In the genomic region with DNA sequence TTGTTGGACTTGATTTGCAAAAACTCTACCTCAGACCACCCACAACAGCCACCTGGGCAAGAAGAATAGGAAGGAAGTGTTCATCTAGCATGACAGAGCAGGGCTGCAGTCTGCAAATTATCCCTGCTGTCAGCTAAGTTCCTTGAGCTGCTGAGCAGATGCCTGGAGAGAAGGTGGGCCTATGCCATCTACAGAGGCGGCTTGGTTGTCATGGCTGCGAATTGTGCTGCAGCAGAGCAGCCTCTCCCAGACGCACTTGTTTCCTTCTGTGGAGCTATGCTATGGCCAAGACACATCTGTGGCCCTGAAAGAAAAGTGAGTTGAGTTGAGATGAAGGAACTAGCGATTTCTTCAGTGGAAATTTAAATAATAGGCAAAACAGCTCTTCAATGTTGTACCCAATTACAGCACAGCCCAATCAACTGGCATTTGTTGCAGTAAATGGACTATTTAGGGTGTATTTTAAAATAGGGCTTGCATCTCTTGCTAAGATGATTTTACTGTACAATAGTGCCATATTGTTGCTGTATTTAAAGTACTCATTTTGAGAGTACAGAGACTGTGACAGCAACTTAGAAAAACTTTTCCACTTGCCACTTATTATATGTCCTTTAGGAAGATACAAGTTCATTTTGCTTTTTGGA, we compare ENCODE assay signal across 19 mouse cellular contexts.
A peak's percentile ranks its signal among the peaks of the same experiment; 100 is the strongest.
DNase-seq lines count a peak whose midpoint lies in the region; ATAC-seq and TF ChIP-seq lines count a peak whose summit lies in the region.
"Had no signal": no experiment of that assay in that cellular context is flagged by ENCODE, and none has a peak within 500 bp of the region (broad histone marks: within the 10 kb centered on the region; RNA-seq: fewer than 3 reads in every experiment).

No protein-coding gene starts in this region.

- H3K9ac ChIP-seq in forebrain, embryonic 14.5 days (ENCODE audit: low read length) = no peak overlapping the region
- H3K9ac ChIP-seq in forebrain, embryonic 13.5 days = no peak overlapping the region
- H3K9ac ChIP-seq in heart, adult 2 months (ENCODE audit: low read depth, low read length) = no peak overlapping the region
- H3K9ac ChIP-seq in liver, embryonic 12.5 days = no peak overlapping the region
- H3K9ac ChIP-seq: hindbrain, embryonic 12.5 days; liver, embryonic 13.5 days; midbrain, embryonic 12.5 days; neural tube, embryonic 12.5 days had no signal

- peak; percentile 0 for DNase-seq in forebrain, embryonic 14.5 days (ENCODE audit: low spot score)
- peak; percentile 4 to 13 for DNase-seq in frontal cortex, postnatal 25 days (ENCODE audit: low spot score in 2 of 2)
- peak; percentile 13 to 30 for DNase-seq in left cerebral cortex, adult 2 months (ENCODE audit: extremely low spot score in 1 of 2, low spot score in 2 of 2)
- peak; percentile 41 for DNase-seq in right cerebral cortex, postnatal 25 days
- DNase-seq in heart, adult 2 months = no peak
- DNase-seq in adrenal gland, postnatal 36 days = no peak
- DNase-seq: cerebellum, adult 9-11 months; gastrocnemius, adult 2 months; kidney, adult 18-20 months; kidney, postnatal 36 days; liver, embryonic 13.5 days; lung, postnatal 14 days; retina, postnatal 1 day had no signal

- TF ChIP-seq EP300 in heart, adult 2 months (IDR thresholded peaks at IDR 0.05; ENCODE audit: insufficient read depth, low read depth, low read length) = no peak

- no peak overlapping the region for H3K27ac ChIP-seq in forebrain, embryonic 14.5 days (ENCODE audit: low read depth, low read length)
- no peak overlapping the region for H3K27ac ChIP-seq in forebrain, embryonic 13.5 days
- H3K27ac ChIP-seq in left cerebral cortex, adult 2 months = peak overlapping the region; percentile 28
- H3K27ac ChIP-seq in heart, adult 2 months = no peak overlapping the region
- H3K27ac ChIP-seq in liver, embryonic 12.5 days = no peak overlapping the region
- H3K27ac ChIP-seq: gastrocnemius, adult 2 months; heart, embryonic 10.5 days; hindbrain, embryonic 12.5 days; liver, embryonic 13.5 days; midbrain, embryonic 12.5 days; neural tube, embryonic 12.5 days had no signal

- no peaks in the 10 kb centered on the region for H3K4me1 ChIP-seq in forebrain, embryonic 14.5 days (ENCODE audit: control insufficient read depth, insufficient read depth, low read length)
- H3K4me1 ChIP-seq in forebrain, embryonic 13.5 days = no peaks in the 10 kb centered on the region
- H3K4me1 ChIP-seq in heart, adult 2 months (ENCODE audit: control insufficient read depth, insufficient read depth, low read length) = no peaks in the 10 kb centered on the region
- H3K4me1 ChIP-seq in liver, embryonic 12.5 days = no peaks in the 10 kb centered on the region
- H3K4me1 ChIP-seq: heart, embryonic 10.5 days; hindbrain, embryonic 12.5 days; liver, embryonic 13.5 days; midbrain, embryonic 12.5 days; neural tube, embryonic 12.5 days had no signal

- no peaks in the 10 kb centered on the region for H3K79me2 ChIP-seq in heart, adult 2 months (replicated peaks; ENCODE audit: control insufficient read depth, insufficient read depth, low read length)

- H3K27me3 ChIP-seq in forebrain, embryonic 14.5 days (replicated peaks; ENCODE audit: control insufficient read depth, insufficient read depth, low read length) = no peaks in the 10 kb centered on the region
- no peaks in the 10 kb centered on the region for H3K27me3 ChIP-seq in forebrain, embryonic 13.5 days
- H3K27me3 ChIP-seq in heart, adult 2 months (ENCODE audit: control insufficient read depth, insufficient read depth, low read length) = no peaks in the 10 kb centered on the region
- no peaks in the 10 kb centered on the region for H3K27me3 ChIP-seq in liver, embryonic 12.5 days (replicated peaks)
- H3K27me3 ChIP-seq: hindbrain, embryonic 12.5 days; liver, embryonic 13.5 days; midbrain, embryonic 12.5 days; neural tube, embryonic 12.5 days had no signal

- ATAC-seq in forebrain, embryonic 14.5 days = no peak
- ATAC-seq in forebrain, embryonic 13.5 days = no peak
- no peak for ATAC-seq in liver, embryonic 12.5 days

- TF ChIP-seq POLR2A in heart, adult 2 months (IDR thresholded peaks at IDR 0.05; ENCODE audit: insufficient read depth, low read depth, low read length) = no peak

- no peaks in the 10 kb centered on the region for H3K36me3 ChIP-seq in forebrain, embryonic 14.5 days (ENCODE audit: control insufficient read depth, insufficient read depth, low read length)
- H3K36me3 ChIP-seq in forebrain, embryonic 13.5 days (ENCODE audit: poor library complexity, severe bottlenecking) = no peaks in the 10 kb centered on the region
- no peaks in the 10 kb centered on the region for H3K36me3 ChIP-seq in heart, adult 2 months (ENCODE audit: control insufficient read depth, insufficient read depth, low read length)
- H3K36me3 ChIP-seq in liver, embryonic 12.5 days = no peaks in the 10 kb centered on the region
- H3K36me3 ChIP-seq: heart, embryonic 10.5 days; hindbrain, embryonic 12.5 days; liver, embryonic 13.5 days; midbrain, embryonic 12.5 days; neural tube, embryonic 12.5 days had no signal

- no peak for TF ChIP-seq CTCF in left cerebral cortex, adult 2 months (IDR thresholded peaks at IDR 0.05)
- no peak for TF ChIP-seq CTCF in heart, adult 2 months (IDR thresholded peaks at IDR 0.05)

- no peaks in the 10 kb centered on the region for H3K9me3 ChIP-seq in forebrain, embryonic 14.5 days (replicated peaks; ENCODE audit: control insufficient read depth, low read length)
- no peaks in the 10 kb centered on the region for H3K9me3 ChIP-seq in forebrain, embryonic 13.5 days (replicated peaks)
- no peaks in the 10 kb centered on the region for H3K9me3 ChIP-seq in liver, embryonic 12.5 days (replicated peaks)
- H3K9me3 ChIP-seq: heart, embryonic 10.5 days; hindbrain, embryonic 12.5 days; liver, embryonic 13.5 days; midbrain, embryonic 12.5 days; neural tube, embryonic 12.5 days had no signal

- 55% methylated on average over 4 of the region's 4 CpGs for WGBS in forebrain, embryonic 14.5 days
- WGBS in forebrain, embryonic 13.5 days = 40% methylated on average over 4 of the region's 4 CpGs
- 52% methylated on average over 4 of the region's 4 CpGs for WGBS in heart, adult 2 months
- WGBS in liver, embryonic 12.5 days (ENCODE audit: insufficient replicate concordance) = 41% methylated on average over 4 of the region's 4 CpGs

- intact Hi-C loops in left cerebral cortex, adult 2 months (cut with DNase I) = no loop called here
- intact Hi-C loops in heart, adult 2 months (cut with DNase I) = no loop called here

- H3K4me3 ChIP-seq in forebrain, embryonic 14.5 days (ENCODE audit: low read depth, low read length) = no peak overlapping the region
- H3K4me3 ChIP-seq in forebrain, embryonic 13.5 days = no peak overlapping the region
- H3K4me3 ChIP-seq in left cerebral cortex, adult 2 months = no peak overlapping the region
- no peak overlapping the region for H3K4me3 ChIP-seq in heart, adult 2 months
- no peak overlapping the region for H3K4me3 ChIP-seq in liver, embryonic 12.5 days
- H3K4me3 ChIP-seq: gastrocnemius, adult 2 months; heart, embryonic 10.5 days; hindbrain, embryonic 12.5 days; liver, embryonic 13.5 days; midbrain, embryonic 12.5 days; neural tube, embryonic 12.5 days had no signal

- H3K4me2 ChIP-seq in forebrain, embryonic 14.5 days (ENCODE audit: low read length) = no peak overlapping the region
- H3K4me2 ChIP-seq in forebrain, embryonic 13.5 days = no peak overlapping the region
- H3K4me2 ChIP-seq in liver, embryonic 12.5 days = no peak overlapping the region
- H3K4me2 ChIP-seq: hindbrain, embryonic 12.5 days; liver, embryonic 13.5 days; midbrain, embryonic 12.5 days; neural tube, embryonic 12.5 days had no signal

Comparison
In these comparisons a context has a peak if more than half of its experiments do, and no peak if none do; other contexts are left out.
1. DNase-seq: peak in forebrain, embryonic 14.5 days (single experiment), frontal cortex, postnatal 25 days (2 of 2), left cerebral cortex, adult 2 months (2 of 2) and right cerebral cortex, postnatal 25 days (single experiment); none in heart, adult 2 months (0 of 2) and adrenal gland, postnatal 36 days (0 of 2).